Mouse (Mus musculus): ENCODE data around the gene Erbb3. TPM values are rescaled to one million over a fixed set of nuclear protein-coding genes. Genes with fewer than 3 reads are reported as not detected.
A peak's percentile ranks its signal among the peaks of the same experiment; 100 is the strongest.

Erbb3 gene
- polyA plus RNA-seq, 1 experiment, result 26.9 TPM

GRCm38 (mm10) chr10:128588775-128589463, 533 bp downstream of the Erbb3 start:
- Histone ChIP-seq H3K27me3 (replicated peaks; ENCODE audit: control insufficient read depth, insufficient read depth, low read length) (no peaks in the 10 kb centered on the region), H3K4me3 (ENCODE audit: insufficient read depth, low read depth, low read length) (peak overlapping the region; percentile 93), H3K27ac (ENCODE audit: insufficient read depth, low read depth, low read length) (peak overlapping the region; percentile 97), H3K4me1 (ENCODE audit: control insufficient read depth, insufficient read depth, low read length) (peaks cover 17% of the 10 kb centered on the region), H3K36me3 (ENCODE audit: control insufficient read depth, insufficient read depth, low read length) (no peaks in the 10 kb centered on the region; the same call in 1 of the 2 replicates)
- DNase-seq, result peak; percentile 86
- TF ChIP-seq CTCF (conservative IDR thresholded peaks at IDR 0.05; ENCODE audit: insufficient read depth, insufficient read length, low read depth, low read length), result no peak
- TF ChIP-seq POLR2A (IDR thresholded peaks at IDR 0.05; ENCODE audit: low read depth, low read length), result no peak
- WGBS, result 3% methylated on average over 23 of the region's 23 CpGs

- H3K27ac ChIP-seq (ENCODE audit: insufficient read depth, low read depth, low read length), result peak overlapping the region; percentile 84
- H3K4me3 ChIP-seq (ENCODE audit: insufficient read depth, low read depth, low read length), result peak overlapping the region; percentile 93
- DNase-seq, result peak; percentile 43
- 48% methylated on average over 1 of the region's 1 CpGs for WGBS
- no peaks in the 10 kb centered on the region for H3K27me3 ChIP-seq (replicated peaks; ENCODE audit: control insufficient read depth, insufficient read depth, low read length)
- TF ChIP-seq POLR2A (IDR thresholded peaks at IDR 0.05; ENCODE audit: low read depth, low read length) (no peak), CTCF (conservative IDR thresholded peaks at IDR 0.05; ENCODE audit: insufficient read depth, insufficient read length, low read depth, low read length) (no peak)
- H3K4me1 ChIP-seq (ENCODE audit: control insufficient read depth, insufficient read depth, low read length), result peaks cover 19% of the 10 kb centered on the region
- no peaks in the 10 kb centered on the region; the same call in 1 of the 2 replicates for H3K36me3 ChIP-seq (ENCODE audit: control insufficient read depth, insufficient read depth, low read length)
These were observed 1.3 kb downstream of the Erbb3 start for GRCm38 (mm10) chr10:128588136-128588535.

GRCm38 (mm10) chr10:128587697-128588096, 1.8 kb downstream of the Erbb3 start:
- WGBS, result 35% methylated on average over 8 of the region's 8 CpGs
- peak; percentile 92 for DNase-seq
- no peaks in the 10 kb centered on the region; the same call in 1 of the 2 replicates for H3K36me3 ChIP-seq (ENCODE audit: control insufficient read depth, insufficient read depth, low read length)
- TF ChIP-seq CTCF (conservative IDR thresholded peaks at IDR 0.05; ENCODE audit: insufficient read depth, insufficient read length, low read depth, low read length) (0 out of 2 replicates have a peak, but pooled peaks have one; percentile 16), POLR2A (IDR thresholded peaks at IDR 0.05; ENCODE audit: low read depth, low read length) (no peak)
- H3K27me3 ChIP-seq (replicated peaks; ENCODE audit: control insufficient read depth, insufficient read depth, low read length), result no peaks in the 10 kb centered on the region
- H3K27ac ChIP-seq (ENCODE audit: insufficient read depth, low read depth, low read length), result peak overlapping the region; percentile 84
- H3K4me1 ChIP-seq (ENCODE audit: control insufficient read depth, insufficient read depth, low read length), result peaks cover 19% of the 10 kb centered on the region
- H3K4me3 ChIP-seq (ENCODE audit: insufficient read depth, low read depth, low read length), result peak overlapping the region; percentile 93

- Histone ChIP-seq H3K27me3 (replicated peaks; ENCODE audit: control insufficient read depth, insufficient read depth, low read length) (no peaks in the 10 kb centered on the region), H3K4me1 (ENCODE audit: control insufficient read depth, insufficient read depth, low read length) (peaks cover 19% of the 10 kb centered on the region), H3K36me3 (ENCODE audit: control insufficient read depth, insufficient read depth, low read length) (no peaks in the 10 kb centered on the region; the same call in 1 of the 2 replicates), H3K4me3 (ENCODE audit: insufficient read depth, low read depth, low read length) (peak overlapping the region; percentile 6; the same call in 1 of the 2 replicates), H3K27ac (ENCODE audit: insufficient read depth, low read depth, low read length) (peak overlapping the region; percentile 27; the same call in 1 of the 2 replicates)
- no peak for TF ChIP-seq CTCF (conservative IDR thresholded peaks at IDR 0.05; ENCODE audit: insufficient read depth, insufficient read length, low read depth, low read length)
- TF ChIP-seq POLR2A (IDR thresholded peaks at IDR 0.05; ENCODE audit: low read depth, low read length), result no peak
- 44% methylated on average over 4 of the region's 4 CpGs for WGBS
- DNase-seq, result no peak
These were observed 2.3 kb downstream of the Erbb3 start for GRCm38 (mm10) chr10:128587120-128587519.

GRCm38 (mm10) chr10:128586546-128586945, 2.9 kb downstream of the Erbb3 start:
- H3K4me1 ChIP-seq (ENCODE audit: control insufficient read depth, insufficient read depth, low read length), result peaks cover 19% of the 10 kb centered on the region
- no peak for DNase-seq
- H3K4me3 ChIP-seq (ENCODE audit: insufficient read depth, low read depth, low read length), result no peak overlapping the region
- TF ChIP-seq CTCF (conservative IDR thresholded peaks at IDR 0.05; ENCODE audit: insufficient read depth, insufficient read length, low read depth, low read length) (no peak), POLR2A (IDR thresholded peaks at IDR 0.05; ENCODE audit: low read depth, low read length) (no peak)
- no peak overlapping the region for H3K27ac ChIP-seq (ENCODE audit: insufficient read depth, low read depth, low read length)
- no peaks in the 10 kb centered on the region for H3K27me3 ChIP-seq (replicated peaks; ENCODE audit: control insufficient read depth, insufficient read depth, low read length)
- WGBS, result 5% methylated on average over 1 of the region's 1 CpGs
- peaks cover 2% of the 10 kb centered on the region; the same call in 1 of the 2 replicates for H3K36me3 ChIP-seq (ENCODE audit: control insufficient read depth, insufficient read depth, low read length)

GRCm38 (mm10) chr10:128584386-128584785, 5.1 kb downstream of the Erbb3 start:
- Histone ChIP-seq H3K4me3 (ENCODE audit: insufficient read depth, low read depth, low read length) (peak overlapping the region; percentile 8; the same call in 1 of the 2 replicates), H3K27ac (ENCODE audit: insufficient read depth, low read depth, low read length) (peak overlapping the region; percentile 77), H3K36me3 (ENCODE audit: control insufficient read depth, insufficient read depth, low read length) (peaks cover 3% of the 10 kb centered on the region; the same call in 1 of the 2 replicates), H3K4me1 (ENCODE audit: control insufficient read depth, insufficient read depth, low read length) (peaks cover 19% of the 10 kb centered on the region), H3K27me3 (replicated peaks; ENCODE audit: control insufficient read depth, insufficient read depth, low read length) (no peaks in the 10 kb centered on the region)
- 9% methylated on average over 4 of the region's 4 CpGs for WGBS
- TF ChIP-seq CTCF (conservative IDR thresholded peaks at IDR 0.05; ENCODE audit: insufficient read depth, insufficient read length, low read depth, low read length) (no peak), POLR2A (IDR thresholded peaks at IDR 0.05; ENCODE audit: low read depth, low read length) (no peak)
- DNase-seq, result peak; percentile 83

GRCm38 (mm10) chr10:128583644-128584043, 5.8 kb downstream of the Erbb3 start:
- H3K4me3 ChIP-seq (ENCODE audit: insufficient read depth, low read depth, low read length), result peak overlapping the region; percentile 8; the same call in 1 of the 2 replicates
- peaks cover 4% of the 10 kb centered on the region; the same call in 1 of the 2 replicates for H3K36me3 ChIP-seq (ENCODE audit: control insufficient read depth, insufficient read depth, low read length)
- peak overlapping the region; percentile 77 for H3K27ac ChIP-seq (ENCODE audit: insufficient read depth, low read depth, low read length)
- TF ChIP-seq CTCF (conservative IDR thresholded peaks at IDR 0.05; ENCODE audit: insufficient read depth, insufficient read length, low read depth, low read length) (no peak), POLR2A (IDR thresholded peaks at IDR 0.05; ENCODE audit: low read depth, low read length) (no peak)
- H3K27me3 ChIP-seq (replicated peaks; ENCODE audit: control insufficient read depth, insufficient read depth, low read length), result no peaks in the 10 kb centered on the region
- 16% methylated on average over 7 of the region's 7 CpGs for WGBS
- peaks cover 19% of the 10 kb centered on the region for H3K4me1 ChIP-seq (ENCODE audit: control insufficient read depth, insufficient read depth, low read length)
- DNase-seq, result peak; percentile 95
